In the genomic region with DNA sequence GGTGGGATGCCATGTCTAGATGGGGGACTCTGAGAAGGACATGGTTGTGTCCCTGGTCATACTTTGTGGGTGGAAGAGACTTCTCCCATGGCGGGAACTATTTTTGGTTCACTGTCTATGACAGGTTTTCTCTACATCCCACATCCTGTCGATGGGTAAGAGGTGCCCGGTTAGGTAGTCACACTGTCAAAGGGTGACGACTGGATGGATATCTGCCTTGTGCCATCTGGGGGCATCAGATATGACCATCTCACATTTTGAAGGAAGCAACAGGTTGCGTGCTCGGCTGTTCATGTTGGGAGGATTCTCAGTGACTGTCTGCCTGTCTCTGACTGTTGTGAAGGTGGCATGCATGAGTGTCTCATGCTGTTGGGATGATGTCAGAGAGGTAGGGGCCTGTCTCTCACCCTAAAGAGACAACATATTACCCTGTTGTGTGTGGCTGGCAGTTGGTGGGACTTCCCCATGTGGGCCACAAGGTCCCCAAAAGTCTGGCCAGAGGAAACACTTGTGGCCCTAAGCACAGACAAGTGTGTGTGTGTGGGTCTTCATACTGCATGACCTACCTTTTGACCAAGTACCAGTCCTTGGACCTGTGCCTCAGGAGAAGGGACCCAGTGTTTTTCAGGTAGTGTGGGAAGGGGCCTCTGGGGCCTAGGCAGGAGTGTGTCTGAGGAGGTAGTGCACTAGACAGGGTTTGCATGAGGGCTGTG, we compare ENCODE assay signal across 7 mouse cellular contexts. TPM values are rescaled to one million over a fixed set of nuclear protein-coding genes. Genes with fewer than 3 reads are reported as not detected.
DNase-seq lines count a peak whose midpoint lies in the region; ATAC-seq and TF ChIP-seq lines count a peak whose summit lies in the region.

No protein-coding gene starts in this region.

- H3K4me2 ChIP-seq in hindbrain, postnatal 0 days (ENCODE audit: low read depth, low read length), result no peak overlapping the region

- H3K4me1 ChIP-seq in cortical plate, adult 2 months (ENCODE audit: control insufficient read depth, insufficient read depth, low read length), result peaks cover 47% of the 10 kb centered on the region
- peaks cover 73% of the 10 kb centered on the region for H3K4me1 ChIP-seq in hindbrain, postnatal 0 days (ENCODE audit: insufficient read depth, low read length)

- intact Hi-C loops in left cerebral cortex, adult 2 months (cut with DNase I), result no loop called here
- intact Hi-C loops in left cerebral cortex, postnatal 14 days (cut with DNase I), result no loop called here

- no peaks in the 10 kb centered on the region for H3K9me3 ChIP-seq in hindbrain, postnatal 0 days (ENCODE audit: low read length)

- H3K36me3 ChIP-seq in hindbrain, postnatal 0 days (ENCODE audit: insufficient read depth, low read length), result no peaks in the 10 kb centered on the region

- H3K27ac ChIP-seq in left cerebral cortex, adult 2 months, result peak overlapping the region; percentile 88
- 0 out of 2 replicates have a peak overlapping the region, but pooled peaks have one; percentile 25 for H3K27ac ChIP-seq in cortical plate, adult 2 months (ENCODE audit: insufficient read depth, low read length)
- peak overlapping the region; percentile 84 for H3K27ac ChIP-seq in hindbrain, postnatal 0 days

- no peaks in the 10 kb centered on the region for H3K27me3 ChIP-seq in hindbrain, postnatal 0 days (ENCODE audit: insufficient read depth, low read length)

- DNase-seq in left cerebral cortex, adult 2 months (ENCODE audit: extremely low spot score in 1 of 2, low spot score in 2 of 2), result no peak
- no peak for DNase-seq in left cerebral cortex, postnatal 14 days (ENCODE audit: low spot score in 2 of 2)
- DNase-seq in hindbrain, postnatal 0 days (ENCODE audit: low spot score), result no peak
- DNase-seq in natural killer cell, adult 2 months (ENCODE audit: low spot score in 2 of 2), result peak; percentile 69 to 80
- no peak for DNase-seq in gastrocnemius, postnatal 4 days (ENCODE audit: low spot score in 2 of 2)
- DNase-seq in thymus, postnatal 25 days, result no peak

- 84% methylated on average over 6 of the region's 6 CpGs for WGBS in hindbrain, postnatal 0 days

- H3K4me3 ChIP-seq in left cerebral cortex, adult 2 months, result no peak overlapping the region
- H3K4me3 ChIP-seq in cortical plate, adult 2 months (ENCODE audit: insufficient read depth, low read length), result no peak overlapping the region
- H3K4me3 ChIP-seq in hindbrain, postnatal 0 days (ENCODE audit: low read length), result no peak overlapping the region

- no peak for TF ChIP-seq POLR2A in cortical plate, adult 2 months (IDR thresholded peaks at IDR 0.05; ENCODE audit: extremely low read depth, insufficient read depth, low read length)

- TF ChIP-seq CTCF in left cerebral cortex, adult 2 months (IDR thresholded peaks at IDR 0.05), result no peak
- no peak for TF ChIP-seq CTCF in cortical plate, adult 2 months (IDR thresholded peaks at IDR 0.05; ENCODE audit: extremely low read depth, insufficient read depth, low read length)
- no peak for TF ChIP-seq CTCF in hindbrain, postnatal 0 days (IDR thresholded peaks at IDR 0.05; ENCODE audit: low read depth)

- H3K9ac ChIP-seq in hindbrain, postnatal 0 days (replicated peaks; ENCODE audit: low read length), result peak overlapping the region; percentile 25; the same call in 1 of the 2 replicates

- ATAC-seq in hindbrain, postnatal 0 days, result no peak

RNA-seq across cellular contexts. Expression of a gene that starts 39.9 kb away (rescaled TPM):
- 100 to 1,000 TPM; 108 to 132 TPM for total RNA-seq in left cerebral cortex, adult 2 months (2021)
- 10 to 100 TPM; 78.4 to 81.6 TPM for total RNA-seq in left cerebral cortex, postnatal 14 days (2021)
- 23.8 and 26.4 TPM in 2 replicates for polyA plus RNA-seq in cortical plate, adult 2 months (2012; rRNA removed)
- total RNA-seq in hindbrain, postnatal 0 days (2014; rRNA removed), result 88.2 and 106 TPM in 2 replicates
- polyA plus RNA-seq in hindbrain, postnatal 0 days (2015; fragmentation: Nextera tagmentation; extraction: Ambion mirVana), result 9.7 and 10.8 TPM in 2 replicates
- 100 to 1,000 TPM; 107 to 112 TPM for total RNA-seq in gastrocnemius, postnatal 4 days (2021)

Comparison
In these comparisons a context has a peak if more than half of its experiments do, and no peak if none do; other contexts are left out.
1. DNase-seq: peak in natural killer cell, adult 2 months (2 of 2); none in left cerebral cortex, adult 2 months (0 of 2), left cerebral cortex, postnatal 14 days (0 of 2), hindbrain, postnatal 0 days (single experiment), gastrocnemius, postnatal 4 days (0 of 2) and thymus, postnatal 25 days (single experiment).
2. H3K27ac ChIP-seq: peak in every context shown above with its lines; median percentile 88 in left cerebral cortex, adult 2 months; 84 in hindbrain, postnatal 0 days; 25 in cortical plate, adult 2 months.